Comparison of ENCODE assay signal across 8 mouse cellular contexts in the genomic region with DNA sequence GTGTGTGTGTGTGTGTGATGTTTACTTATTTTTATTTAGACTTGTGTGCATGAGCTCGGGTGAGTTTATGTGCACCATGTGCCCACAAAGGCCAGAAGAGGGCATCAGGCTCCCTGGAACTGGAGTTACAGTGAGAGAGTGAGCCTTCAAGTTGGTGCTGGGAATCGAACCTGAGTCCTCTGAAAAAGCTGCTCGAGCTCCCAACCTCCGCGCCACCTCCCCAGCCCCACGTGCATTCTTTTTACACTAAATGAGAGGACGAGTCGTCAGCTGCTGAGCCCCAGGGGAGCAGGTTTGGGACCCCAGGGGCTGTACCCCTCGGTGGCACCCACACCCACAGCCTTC. TPM values are rescaled to one million over a fixed set of nuclear protein-coding genes. Genes with fewer than 3 reads are reported as not detected.
A peak's percentile ranks its signal among the peaks of the same experiment; 100 is the strongest.
DNase-seq lines count a peak whose midpoint lies in the region; ATAC-seq and TF ChIP-seq lines count a peak whose summit lies in the region.

No protein-coding gene starts in this region.

- H3K9ac ChIP-seq in liver, embryonic 11.5 days (ENCODE audit: low read depth, low read length): peak overlapping the region; percentile 86

- no peaks in the 10 kb centered on the region for H3K9me3 ChIP-seq in erythroblast, embryonic 14.5 days (ENCODE audit: control insufficient read depth, low read length)
- no peaks in the 10 kb centered on the region for H3K9me3 ChIP-seq in liver, embryonic 11.5 days (ENCODE audit: control insufficient read depth, low read length)

- peak overlapping the region; percentile 93 for H3K4me3 ChIP-seq in erythroblast, embryonic 14.5 days (replicated peaks)
- H3K4me3 ChIP-seq in thymus, adult 2 months (ENCODE audit: control insufficient read depth, insufficient read depth, low read length): peak overlapping the region; percentile 66
- peak overlapping the region; percentile 89 for H3K4me3 ChIP-seq in liver, embryonic 11.5 days (ENCODE audit: low read depth, low read length)

- peak overlapping the region; percentile 81 for H3K4me2 ChIP-seq in liver, embryonic 11.5 days

- H3K4me1 ChIP-seq in erythroblast, embryonic 14.5 days (ENCODE audit: control insufficient read depth): peaks cover 38% of the 10 kb centered on the region
- H3K4me1 ChIP-seq in thymus, adult 2 months (replicated peaks; ENCODE audit: control insufficient read depth, insufficient read depth, low read length): peaks cover 15% of the 10 kb centered on the region
- peaks cover 12% of the 10 kb centered on the region for H3K4me1 ChIP-seq in liver, embryonic 11.5 days (replicated peaks; ENCODE audit: control insufficient read depth, insufficient read depth, low read length)

- H3K27me3 ChIP-seq in erythroblast, embryonic 14.5 days (ENCODE audit: control insufficient read depth): no peaks in the 10 kb centered on the region
- no peaks in the 10 kb centered on the region for H3K27me3 ChIP-seq in thymus, adult 2 months (ENCODE audit: control insufficient read depth, insufficient read depth, low read length)
- H3K27me3 ChIP-seq in liver, embryonic 11.5 days (replicated peaks; ENCODE audit: control insufficient read depth, insufficient read depth, low read length): no peaks in the 10 kb centered on the region

- TF ChIP-seq POLR2A in thymus, adult 2 months (IDR thresholded peaks at IDR 0.05; ENCODE audit: control insufficient read depth, extremely low read depth, insufficient read depth, low read length, poor library complexity): no peak

- ATAC-seq in erythroblast, adult 5-6 weeks (replicated peaks; ENCODE audit: low FRiP score, poor library complexity, severe bottlenecking): no peak
- ATAC-seq in liver, embryonic 11.5 days (replicated peaks; ENCODE audit: low FRiP score): peak; percentile 1; the same call in 1 of the 2 replicates

- peaks cover 28% of the 10 kb centered on the region for H3K36me3 ChIP-seq in erythroblast, embryonic 14.5 days (ENCODE audit: control insufficient read depth)
- H3K36me3 ChIP-seq in thymus, adult 2 months (ENCODE audit: control insufficient read depth, insufficient read depth, low read length): peaks cover 3% of the 10 kb centered on the region
- H3K36me3 ChIP-seq in liver, embryonic 11.5 days (ENCODE audit: control insufficient read depth, insufficient read depth, low read length): peaks cover 7% of the 10 kb centered on the region

- H3K27ac ChIP-seq in thymus, adult 2 months (ENCODE audit: control insufficient read depth, insufficient read depth, low read length): peak overlapping the region; percentile 65; the same call in 1 of the 2 replicates
- peak overlapping the region; percentile 71 for H3K27ac ChIP-seq in liver, embryonic 11.5 days (ENCODE audit: low read depth, low read length)

- WGBS in thymus, adult 2 months: 2% methylated on average over 9 of the region's 9 CpGs
- WGBS in liver, embryonic 11.5 days: 8% methylated on average over 9 of the region's 9 CpGs

- no peak for DNase-seq in thymus, adult 2 months
- no peak for DNase-seq in thymus, adult 18-20 months
- no peak for DNase-seq in liver, embryonic 11.5 days (ENCODE audit: low spot score)
- no peak for DNase-seq in adrenal gland, adult 2 months
- no peak for DNase-seq in cerebellum, postnatal 36 days
- no peak for DNase-seq in thymus, postnatal 0 days (ENCODE audit: low spot score)

- TF ChIP-seq CTCF in thymus, adult 2 months (IDR thresholded peaks at IDR 0.05; ENCODE audit: borderline replicate concordance, control insufficient read depth, extremely low read depth, insufficient read depth, low read length, poor library complexity): no peak

RNA-seq across cellular contexts. Expression of gene Nhlrc3, which starts 0.5 kb away (rescaled TPM):
- 0.02 and 0.03 TPM in 2 replicates for polyA plus RNA-seq in erythroblast, embryonic 14.5 days (2012)
- 0.96 and 3.6 TPM in 2 replicates for total RNA-seq in erythroblast, adult 5-6 weeks (2015; ENCODE audit: low replicate concordance)
- total RNA-seq in erythroblast, adult 5-6 weeks (2017; ENCODE audit: low replicate concordance): 3.4 and 5.0 TPM in 2 replicates
- polyA plus RNA-seq in thymus, adult 2 months (2012; rRNA removed): 9.5 and 9.9 TPM in 2 replicates
- 6.8 and 9.5 TPM in 2 replicates for polyA plus RNA-seq in liver, embryonic 11.5 days (2014; fragmentation: Nextera tagmentation; extraction: Ambion mirVana)
- 10 to 100 TPM; 10.2 to 11.1 TPM for total RNA-seq in adrenal gland, adult 2 months (2021)
- polyA plus RNA-seq in adrenal gland, adult 2 months (2012; rRNA removed): 8.2 and 10.7 TPM in 2 replicates
- polyA plus RNA-seq in thymus, postnatal 0 days (2015; fragmentation: Nextera tagmentation; extraction: Ambion mirVana): 6.3 and 6.7 TPM in 2 replicates

RNA-seq across cellular contexts. Expression of gene Proser1, which starts 0.8 kb away (rescaled TPM):
- 0.74 and 0.83 TPM in 2 replicates for polyA plus RNA-seq in erythroblast, embryonic 14.5 days (2012)
- 10.4 and 11.7 TPM in 2 replicates for total RNA-seq in erythroblast, adult 5-6 weeks (2015; ENCODE audit: low replicate concordance)
- 0.34 and 1.1 TPM in 2 replicates for total RNA-seq in erythroblast, adult 5-6 weeks (2017; ENCODE audit: low replicate concordance)
- polyA plus RNA-seq in thymus, adult 2 months (2012; rRNA removed): 78.9 and 99.6 TPM in 2 replicates
- 15.0 and 17.9 TPM in 2 replicates for polyA plus RNA-seq in liver, embryonic 11.5 days (2014; fragmentation: Nextera tagmentation; extraction: Ambion mirVana)
- 10 to 100 TPM; 14.1 to 20.8 TPM for total RNA-seq in adrenal gland, adult 2 months (2021)
- polyA plus RNA-seq in adrenal gland, adult 2 months (2012; rRNA removed): 50.4 and 54.1 TPM in 2 replicates
- polyA plus RNA-seq in thymus, postnatal 0 days (2015; fragmentation: Nextera tagmentation; extraction: Ambion mirVana): 12.3 and 19.1 TPM in 2 replicates

RNA-seq across cellular contexts. Expression of gene Stoml3, which starts 25.8 kb away (rescaled TPM):
- polyA plus RNA-seq in erythroblast, embryonic 14.5 days (2012): not detected in 2 replicates
- total RNA-seq in erythroblast, adult 5-6 weeks (2015; ENCODE audit: low replicate concordance): not detected in 2 replicates
- total RNA-seq in erythroblast, adult 5-6 weeks (2017; ENCODE audit: low replicate concordance): not detected in 2 replicates
- polyA plus RNA-seq in thymus, adult 2 months (2012; rRNA removed): 0.16 and 0.27 TPM in 2 replicates
- polyA plus RNA-seq in liver, embryonic 11.5 days (2014; fragmentation: Nextera tagmentation; extraction: Ambion mirVana): not detected in 2 replicates
- total RNA-seq in adrenal gland, adult 2 months (2021): not detected
- not detected in 2 replicates for polyA plus RNA-seq in adrenal gland, adult 2 months (2012; rRNA removed)
- not detected in 2 replicates for polyA plus RNA-seq in thymus, postnatal 0 days (2015; fragmentation: Nextera tagmentation; extraction: Ambion mirVana)
